Mouse (Mus musculus) olfactory bulb, adult 2 months (tissue): ENCODE results near the gene Scgn.

ENCODE experiments used
- CTCF ChIP-seq: fragments of 200-500 bp; IDR thresholded peaks from 2 replicates; pipeline ENCODE4 v1.5.1; 2012; ENCODE audit warnings: low read depth, mild to moderate bottlenecking, low read length, moderate library complexity; ENCODE audit not compliant: insufficient read depth
- POLR2A ChIP-seq: fragments of 200-500 bp; IDR thresholded peaks from 2 replicates; pipeline ENCODE4 v1.6.1; 2012; ENCODE audit warnings: mild to moderate bottlenecking, low read depth, low read length, moderate library complexity; ENCODE audit not compliant: insufficient read depth

DNA sequence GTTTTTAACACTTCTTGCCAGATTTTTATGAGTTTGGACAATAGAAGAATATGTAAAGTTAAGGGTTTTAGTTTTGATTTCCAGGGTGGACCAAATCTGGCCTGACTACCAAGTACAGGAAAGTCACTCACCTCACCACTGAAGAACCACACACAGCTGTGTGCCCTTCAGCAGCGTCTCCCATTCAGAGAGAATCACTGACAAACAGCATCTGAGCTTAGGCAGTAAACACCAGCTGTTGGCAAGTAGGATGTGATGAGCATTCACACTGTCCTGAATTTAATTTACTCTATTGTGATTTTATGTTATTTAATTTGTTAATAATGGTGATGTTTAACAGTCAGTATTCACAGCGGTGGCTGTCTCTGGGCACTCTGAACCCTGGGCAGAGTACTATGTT lies 65.2 kb downstream of the Scgn start:
- TF ChIP-seq POLR2A (no peak), CTCF (no peak)
